ENCODE assay signal across 8 mouse cellular contexts in genomic region chrX:150547239-150547638, GRCm38 (mm10). TPM values are rescaled to one million over a fixed set of nuclear protein-coding genes. Genes with fewer than 3 reads are reported as not detected.
DNase-seq lines count a peak whose midpoint lies in the region; ATAC-seq lines count a peak whose summit lies in the region.

Alas2 (plus strand) TSS chrX:150547375.

- H3K4me1 ChIP-seq in embryonic facial prominence, embryonic 11.5 days (ENCODE audit: control insufficient read depth, insufficient read depth, low read length) = no peaks in the 10 kb centered on the region
- H3K4me1 ChIP-seq in midbrain, embryonic 12.5 days = no peaks in the 10 kb centered on the region

- ATAC-seq in embryonic facial prominence, embryonic 11.5 days (replicated peaks; ENCODE audit: insufficient number of reproducible peaks, low FRiP score, low TSS enrichment, low read depth) = no peak
- ATAC-seq in midbrain, embryonic 12.5 days (ENCODE audit: low FRiP score, low read depth) = no peak

- no peak within 1 kb of the TSS for H3K4me2 ChIP-seq in embryonic facial prominence, embryonic 11.5 days (ENCODE audit: low read depth, low read length)
- no peak within 1 kb of the TSS for H3K4me2 ChIP-seq in midbrain, embryonic 12.5 days (replicated peaks)

- H3K9me3 ChIP-seq in embryonic facial prominence, embryonic 11.5 days (replicated peaks; ENCODE audit: control insufficient read depth, low read length) = no peaks in the 10 kb centered on the region
- no peaks in the 10 kb centered on the region for H3K9me3 ChIP-seq in midbrain, embryonic 12.5 days

- no peak within 1 kb of the TSS for H3K9ac ChIP-seq in embryonic facial prominence, embryonic 11.5 days (replicated peaks; ENCODE audit: low read length)
- no peak within 1 kb of the TSS for H3K9ac ChIP-seq in midbrain, embryonic 12.5 days (replicated peaks)

- no peak within 1 kb of the TSS for H3K4me3 ChIP-seq in embryonic facial prominence, embryonic 11.5 days (ENCODE audit: low read depth, low read length)
- H3K4me3 ChIP-seq in midbrain, embryonic 12.5 days = no peak within 1 kb of the TSS

- H3K36me3 ChIP-seq in embryonic facial prominence, embryonic 11.5 days (replicated peaks; ENCODE audit: control insufficient read depth, insufficient read depth, low read depth, low read length) = no peaks in the 10 kb centered on the region
- H3K36me3 ChIP-seq in midbrain, embryonic 12.5 days = 0 out of 2 replicates have a peak, but pooled peaks cover 3% of the 10 kb centered on the region

- H3K27me3 ChIP-seq in embryonic facial prominence, embryonic 11.5 days (ENCODE audit: control insufficient read depth, insufficient read depth, low read length) = no peaks in the 10 kb centered on the region
- no peaks in the 10 kb centered on the region for H3K27me3 ChIP-seq in midbrain, embryonic 12.5 days

- DNase-seq in layer of hippocampus, postnatal 14 days (ENCODE audit: low spot score in 2 of 2) = no peak
- DNase-seq in layer of hippocampus, adult 11-12 months (ENCODE audit: low spot score) = no peak
- DNase-seq in embryonic facial prominence, embryonic 11.5 days (ENCODE audit: low spot score) = no peak
- no peak for DNase-seq in heart, postnatal 25 days (ENCODE audit: low spot score)
- no peak for DNase-seq in testis, postnatal 10 days (ENCODE audit: low spot score)
- DNase-seq in right cerebral cortex, postnatal 10 days (ENCODE audit: low spot score in 2 of 2) = no peak
- no peak for DNase-seq in embryo, embryonic 10 days (ENCODE audit: low spot score)

- 50% methylated on average over 5 of the region's 5 CpGs for WGBS in embryonic facial prominence, embryonic 11.5 days
- 41% methylated on average over 5 of the region's 5 CpGs for WGBS in midbrain, embryonic 12.5 days

- intact Hi-C loops in heart, postnatal 25 days (cut with DNase I) = no loop called here

- H3K27ac ChIP-seq in embryonic facial prominence, embryonic 11.5 days (replicated peaks; ENCODE audit: low read depth, low read length) = no peak within 1 kb of the TSS
- no peak within 1 kb of the TSS for H3K27ac ChIP-seq in midbrain, embryonic 12.5 days (replicated peaks)

RNA-seq across cellular contexts. Expression of gene Alas2, which starts in this region (rescaled TPM):
- total RNA-seq in layer of hippocampus, postnatal 14 days (2021) = 10 to 100 TPM; 10.1 to 11.3 TPM
- 39.2 and 44.4 TPM in 2 replicates for polyA plus RNA-seq in embryonic facial prominence, embryonic 11.5 days (2014; fragmentation: Nextera tagmentation; extraction: Ambion mirVana)
- total RNA-seq in heart, postnatal 25 days (2021) = 100 to 1,000 TPM; 144 to 293 TPM
- polyA plus RNA-seq in midbrain, embryonic 12.5 days (2016; fragmentation: Nextera tagmentation; extraction: Ambion mirVana) = 34.2 and 44.3 TPM in 2 replicates

Comparison
In these comparisons a context has a peak if more than half of its experiments do, and no peak if none do; other contexts are left out.
1. RNA of gene Alas2 (total RNA-seq): 144 to 293 TPM in heart, postnatal 25 days; 10.1 to 11.3 TPM in layer of hippocampus, postnatal 14 days; every median in the first group is over 10 times any median in the second.